Mouse (Mus musculus) kidney, embryonic 15.5 days (tissue): ENCODE data around the gene Olfr815. TPM values are rescaled to one million over a fixed set of nuclear protein-coding genes. Genes with fewer than 3 reads are reported as not detected.
"Not testable (repeated sequence)": the region's sequence is repeated elsewhere in the genome, so short reads cannot be mapped to it uniquely, and the experiment has no call there.

ENCODE experiments used
- ATAC-seq: fragments of 200-750 bp; cut with Nextera tagmentation; replicated peaks from 2 replicates; pipeline ENCODE4 v1.8.0; 2017; ENCODE audit warnings: moderate TSS enrichment; ENCODE audit not compliant: low FRiP score
- H3K27ac ChIP-seq: fragments of 300-500 bp; sonication (generic); 2 replicates; pipeline ENCODE4 v1.5.1; 2015; ENCODE audit warnings: mild to moderate bottlenecking, inconsistent platforms
- H3K27me3 ChIP-seq: fragments of 300-500 bp; sonication (generic); 2 replicates; pipeline ENCODE4 v1.6.1; 2015; ENCODE audit warnings: inconsistent platforms
- H3K36me3 ChIP-seq: fragments of 300-500 bp; sonication (generic); 2 replicates; pipeline ENCODE4 v1.6.1; 2015; ENCODE audit warnings: inconsistent platforms
- H3K4me1 ChIP-seq: fragments of 300-500 bp; sonication (generic); 2 replicates; pipeline ENCODE4 v1.6.1; 2015; ENCODE audit warnings: inconsistent platforms
- H3K4me2 ChIP-seq: fragments of 300-500 bp; sonication (generic); 2 replicates; pipeline ENCODE4 v1.6.1; 2015; ENCODE audit warnings: moderate library complexity, mild to moderate bottlenecking, inconsistent platforms
- H3K4me3 ChIP-seq: fragments of 300-500 bp; sonication (generic); replicated peaks from 2 replicates; pipeline ENCODE4 v1.5.1; 2015; ENCODE audit warnings: mild to moderate bottlenecking, inconsistent platforms
- H3K9ac ChIP-seq: fragments of 300-500 bp; sonication (generic); 2 replicates; pipeline ENCODE4 v1.6.1; 2015; ENCODE audit warnings: mild to moderate bottlenecking, inconsistent platforms
- H3K9me3 ChIP-seq: fragments of 300-500 bp; sonication (generic); replicated peaks from 2 replicates; pipeline ENCODE4 v1.6.1; 2016; ENCODE audit warnings: inconsistent platforms
- WGBS: fragments of 180-500 bp; shearing (Covaris S2); methylation state at CpG from one replicate; pipeline ENCODE4 v1.1.7; 2015; ENCODE audit warnings: mixed read lengths; 5-methylcytosine and 5-hydroxymethylcytosine counted together
- polyA plus RNA-seq: library from polyadenylated mRNA; unstranded; fragments of >200 nt; fragmentation: Nextera tagmentation; extraction: Ambion mirVana; gene quantifications from 2 replicates; pipeline ENCODE4 v1.2.1, GENCODE M21; 2015

The Olfr815 gene
- not detected in 2 replicates for polyA plus RNA-seq

DNA sequence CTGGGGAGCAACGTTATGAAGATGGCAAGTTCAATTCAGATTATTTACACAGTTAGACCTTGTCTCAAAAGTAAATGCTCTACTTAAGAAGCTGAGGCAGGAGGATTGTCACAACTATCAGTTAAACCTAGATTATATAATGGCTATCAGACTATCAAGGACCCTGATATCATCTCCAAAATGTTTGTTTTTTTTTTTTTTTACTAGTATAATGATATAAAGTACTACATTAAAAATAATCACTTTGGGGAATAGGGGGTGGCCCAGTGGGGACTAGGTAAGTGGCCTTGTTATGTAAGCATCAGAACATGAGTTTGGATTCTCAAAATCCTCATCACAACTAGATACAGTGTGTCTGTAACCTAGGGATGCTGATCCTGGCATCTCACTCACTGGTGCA, at the start of gene Olfr815:
TSS of gene Olfr815 (minus strand) at position 101 of the 400 bp plus-strand sequence.
- not testable (repeated sequence) for H3K27me3 ChIP-seq, H3K4me2 ChIP-seq, H3K27ac ChIP-seq, H3K4me3 ChIP-seq, H3K9ac ChIP-seq, H3K36me3 ChIP-seq, H3K4me1 ChIP-seq, H3K9me3 ChIP-seq, ATAC-seq
- WGBS: 73% methylated on average over 1 of the region's 1 CpGs

DNA sequence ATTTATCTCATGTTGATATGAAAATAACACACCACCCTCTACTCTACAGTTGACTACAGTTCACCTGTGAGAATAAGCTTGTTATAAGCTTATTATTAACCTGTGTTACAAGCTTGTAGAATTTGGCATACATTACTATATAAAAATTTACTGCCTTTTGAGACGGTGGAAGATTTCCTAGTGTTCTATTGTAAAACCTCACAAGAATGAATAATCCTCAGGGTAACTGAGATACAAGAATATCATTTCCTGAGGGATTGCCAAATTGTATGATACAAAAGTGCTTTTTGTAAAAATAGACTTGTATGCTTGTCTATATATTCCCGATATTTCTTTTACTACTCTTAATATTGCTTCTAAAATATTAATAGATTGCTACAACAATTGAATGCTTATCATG, 43.3 kb upstream of the Olfr815 start, which contains the start of gene Olfr818:
TSS of gene Olfr818 (minus strand) at position 101 of the 400 bp plus-strand sequence.
- 88% methylated on average over 2 of the region's 2 CpGs for WGBS
- no peak within 1 kb of the TSS for H3K27ac ChIP-seq
- H3K4me2 ChIP-seq: no peak within 1 kb of the TSS
- H3K27me3 ChIP-seq: no peaks in the 10 kb centered on the region
- no peaks in the 10 kb centered on the region for H3K36me3 ChIP-seq
- H3K9me3 ChIP-seq: no peaks in the 10 kb centered on the region
- ATAC-seq: no peak
- H3K4me1 ChIP-seq: no peaks in the 10 kb centered on the region
- no peak within 1 kb of the TSS for H3K4me3 ChIP-seq
- no peak within 1 kb of the TSS for H3K9ac ChIP-seq

DNA sequence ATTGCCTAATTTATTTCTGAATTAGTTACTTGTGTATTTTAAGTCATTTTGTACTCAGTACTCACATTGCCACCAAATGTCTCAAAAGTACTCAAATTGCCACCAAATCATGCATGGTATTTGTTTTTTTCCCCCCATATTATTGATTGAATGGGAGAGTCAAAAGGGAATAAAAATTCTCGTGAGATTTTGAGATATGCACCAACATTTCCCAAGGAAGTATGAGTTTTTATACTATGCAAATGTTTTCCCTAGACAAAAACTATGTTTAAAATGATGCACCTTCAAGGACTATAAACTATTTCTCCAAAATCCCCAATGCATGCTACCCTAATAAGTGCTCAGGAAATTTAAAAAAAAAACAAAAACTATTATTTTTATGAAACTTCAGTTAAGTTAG, 9.8 kb upstream of the Olfr815 start, which contains the start of gene Olfr816:
TSS of gene Olfr816 (minus strand) at position 101 of the 400 bp plus-strand sequence.
- 76% methylated on average over 1 of the region's 1 CpGs for WGBS
- Histone ChIP-seq H3K36me3 (no peaks in the 10 kb centered on the region), H3K27ac (no peak within 1 kb of the TSS), H3K9ac (no peak within 1 kb of the TSS), H3K4me2 (no peak within 1 kb of the TSS), H3K9me3 (no peaks in the 10 kb centered on the region), H3K27me3 (no peaks in the 10 kb centered on the region), H3K4me3 (no peak within 1 kb of the TSS), H3K4me1 (no peaks in the 10 kb centered on the region)
- no peak for ATAC-seq

DNA sequence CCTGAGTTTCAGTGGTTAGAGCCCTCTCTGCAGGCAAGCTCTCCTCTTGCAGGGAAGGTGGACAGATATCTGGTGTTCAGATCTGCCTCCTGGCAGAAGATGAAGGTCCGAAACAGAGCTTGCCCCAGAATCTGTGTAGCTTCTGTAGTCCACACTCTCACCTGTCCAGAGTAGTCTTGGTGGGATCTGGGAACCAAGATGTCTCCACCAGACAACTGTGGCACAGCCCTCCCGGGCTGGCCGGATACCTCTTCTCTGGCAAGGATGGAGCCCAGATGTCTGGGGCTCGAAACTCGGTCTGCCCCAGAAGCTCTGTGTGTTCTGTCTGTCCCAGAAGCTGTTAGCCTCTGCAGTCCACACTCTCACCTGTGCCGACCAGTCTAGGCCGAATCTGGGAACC, 19.7 kb downstream of the Olfr815 start:
- H3K4me2 ChIP-seq: no peak overlapping the region
- no peaks in the 10 kb centered on the region for H3K9me3 ChIP-seq
- no peak overlapping the region for H3K4me3 ChIP-seq
- H3K27ac ChIP-seq: no peak overlapping the region
- no peaks in the 10 kb centered on the region for H3K27me3 ChIP-seq
- ATAC-seq: no peak
- no peaks in the 10 kb centered on the region for H3K4me1 ChIP-seq
- WGBS: 94% methylated on average over 7 of the region's 7 CpGs
- H3K9ac ChIP-seq: no peak overlapping the region
- H3K36me3 ChIP-seq: no peaks in the 10 kb centered on the region

DNA sequence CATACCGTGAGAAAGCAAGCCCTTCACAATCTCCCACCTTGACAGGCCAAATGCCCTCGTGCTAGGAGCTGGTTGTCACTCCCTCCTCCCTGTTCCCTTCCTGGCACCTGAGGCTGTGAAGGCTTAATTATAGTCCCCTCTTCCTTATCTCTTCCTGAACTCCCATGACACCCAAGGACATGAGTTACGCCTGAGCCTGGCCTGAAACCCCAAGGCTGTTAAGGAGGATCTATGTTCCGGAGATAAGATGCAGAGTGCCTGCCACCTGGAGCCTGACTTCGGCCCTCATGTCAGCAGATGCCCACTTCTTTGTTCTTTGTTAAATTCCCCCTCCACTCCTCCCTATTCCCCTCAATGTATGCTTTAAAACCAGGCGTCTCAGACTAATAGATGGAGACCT, 20.2 kb downstream of the Olfr815 start:
- not testable (repeated sequence) for H3K4me2 ChIP-seq

DNA sequence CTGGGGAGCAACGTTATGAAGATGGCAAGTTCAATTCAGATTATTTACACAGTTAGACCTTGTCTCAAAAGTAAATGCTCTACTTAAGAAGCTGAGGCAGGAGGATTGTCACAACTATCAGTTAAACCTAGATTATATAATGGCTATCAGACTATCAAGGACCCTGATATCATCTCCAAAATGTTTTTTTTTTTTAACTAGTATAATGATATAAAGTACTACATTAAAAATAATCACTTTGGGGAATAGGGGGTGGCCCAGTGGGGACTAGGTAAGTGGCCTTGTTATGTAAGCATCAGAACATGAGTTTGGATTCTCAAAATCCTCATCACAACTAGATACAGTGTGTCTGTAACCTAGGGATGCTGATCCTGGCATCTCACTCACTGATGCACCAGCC, 25.9 kb downstream of the Olfr815 start, which contains the start of gene Olfr814:
TSS of gene Olfr814 (minus strand) at position 101 of the 400 bp plus-strand sequence.
- WGBS: 89% methylated on average over 1 of the region's 1 CpGs
- not testable (repeated sequence) for H3K36me3 ChIP-seq, H3K9ac ChIP-seq, H3K4me3 ChIP-seq, ATAC-seq, H3K4me2 ChIP-seq, H3K27ac ChIP-seq, H3K27me3 ChIP-seq, H3K9me3 ChIP-seq, H3K4me1 ChIP-seq

More for the DNA sequence above, 20.2 kb downstream of the Olfr815 start:
- H3K4me3 ChIP-seq, H3K36me3 ChIP-seq, ATAC-seq, H3K9me3 ChIP-seq, H3K27me3 ChIP-seq, H3K27ac ChIP-seq, H3K9ac ChIP-seq, H3K4me1 ChIP-seq: not testable (repeated sequence)
- 68% methylated on average over 6 of the region's 6 CpGs for WGBS

DNA sequence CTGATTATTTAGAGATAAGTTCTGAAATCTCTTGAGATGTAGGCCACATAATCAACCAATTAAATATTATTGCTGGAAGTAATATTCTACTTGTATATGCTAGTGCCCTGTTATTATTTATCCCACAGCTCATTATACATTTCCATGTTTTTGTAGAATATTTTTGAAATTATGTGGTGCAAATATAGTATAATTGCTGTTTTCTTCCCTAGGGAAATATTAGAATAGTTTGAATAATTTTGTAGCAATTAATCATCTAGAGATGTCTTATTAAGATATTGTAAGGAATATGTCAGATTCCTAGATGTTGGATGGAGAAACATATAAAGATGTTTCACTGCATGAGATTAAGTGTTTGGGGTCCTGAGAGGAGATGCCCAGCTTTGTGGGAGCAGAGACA, 50.6 kb downstream of the Olfr815 start, which contains the start of gene Olfr813:
TSS of gene Olfr813 (plus strand) at position 301 of the 400 bp plus-strand sequence.
- Histone ChIP-seq H3K9ac (no peak within 1 kb of the TSS), H3K4me3 (no peak within 1 kb of the TSS), H3K27me3 (no peaks in the 10 kb centered on the region), H3K9me3 (no peaks in the 10 kb centered on the region), H3K4me1 (no peaks in the 10 kb centered on the region), H3K36me3 (no peaks in the 10 kb centered on the region), H3K27ac (no peak within 1 kb of the TSS), H3K4me2 (no peak within 1 kb of the TSS)
- ATAC-seq: no peak

Other genes starting within 250 kb of the Olfr815 start
- not detected in 2 replicates for gene Olfr800, start 248.2 kb downstream of the Olfr815 start, polyA plus RNA-seq
- not detected in 2 replicates for gene Olfr801, start 232.0 kb downstream of the Olfr815 start, polyA plus RNA-seq
- not detected in 2 replicates for gene Olfr802, start 217.7 kb downstream of the Olfr815 start, polyA plus RNA-seq
- gene Olfr803, start 211.6 kb downstream of the Olfr815 start, polyA plus RNA-seq: not detected in 2 replicates
- not detected in 2 replicates for gene Olfr804, start 202.7 kb downstream of the Olfr815 start, polyA plus RNA-seq
- not detected in 2 replicates for gene Olfr805, start 176.5 kb downstream of the Olfr815 start, polyA plus RNA-seq
- gene Olfr806, start 163.9 kb downstream of the Olfr815 start, polyA plus RNA-seq: not detected in 2 replicates
- gene Olfr807, start 148.1 kb downstream of the Olfr815 start, polyA plus RNA-seq: not detected in 2 replicates
- gene Olfr808, start 140.4 kb downstream of the Olfr815 start, polyA plus RNA-seq: not detected in 2 replicates
- not detected in 2 replicates for gene Olfr809, start 131.2 kb downstream of the Olfr815 start, polyA plus RNA-seq
- gene Olfr810, start 111.0 kb downstream of the Olfr815 start, polyA plus RNA-seq: not detected in 2 replicates
- gene Olfr811, start 101.5 kb downstream of the Olfr815 start, polyA plus RNA-seq: not detected in 2 replicates
- gene Olfr812, start 59.8 kb downstream of the Olfr815 start, polyA plus RNA-seq: not detected in 2 replicates
- not detected in 2 replicates for gene Olfr813, start 50.5 kb downstream of the Olfr815 start, polyA plus RNA-seq
- gene Olfr814, start 26.0 kb downstream of the Olfr815 start, polyA plus RNA-seq: not detected in 2 replicates
- not detected in 2 replicates for gene Olfr816, start 9.7 kb upstream of the Olfr815 start, polyA plus RNA-seq
- gene Olfr818, start 43.2 kb upstream of the Olfr815 start, polyA plus RNA-seq: not detected in 2 replicates
- gene Olfr819, start 61.4 kb upstream of the Olfr815 start, polyA plus RNA-seq: not detected in 2 replicates
- gene Olfr247, start 70.3 kb upstream of the Olfr815 start, polyA plus RNA-seq: not detected in 2 replicates
- gene Gm10310, start 79.2 kb upstream of the Olfr815 start, polyA plus RNA-seq: not detected in 2 replicates
- gene Olfr820, start 106.8 kb upstream of the Olfr815 start, polyA plus RNA-seq: not detected in 2 replicates
- gene Olfr821, start 124.5 kb upstream of the Olfr815 start, polyA plus RNA-seq: not detected in 2 replicates
- not detected in 2 replicates for gene Olfr822, start 165.3 kb upstream of the Olfr815 start, polyA plus RNA-seq
- gene Olfr823, start 209.5 kb upstream of the Olfr815 start, polyA plus RNA-seq: not detected in 2 replicates
- not detected in 2 replicates for gene Olfr824, start 224.1 kb upstream of the Olfr815 start, polyA plus RNA-seq